Mouse (Mus musculus) limb, embryonic 12.5 days (tissue): ENCODE results near the gene Pim3. TPM values are rescaled to one million over a fixed set of nuclear protein-coding genes. Genes with fewer than 3 reads are reported as not detected.

Source experiments
- ATAC-seq: fragments of 200-750 bp; cut with Nextera tagmentation; 2 replicates; pipeline ENCODE4 v1.8.0; 2017; ENCODE audit warnings: low read depth, moderate TSS enrichment; ENCODE audit not compliant: insufficient number of reproducible peaks, insufficient read depth, low FRiP score, low TSS enrichment
- H3K27ac ChIP-seq: fragments of 300-500 bp; sonication (generic); 2 replicates; pipeline ENCODE4 v1.5.1; 2016; ENCODE audit warnings: mild to moderate bottlenecking, moderate library complexity
- H3K27me3 ChIP-seq: fragments of 300-500 bp; sonication (generic); 2 replicates; pipeline ENCODE4 v1.6.1; 2016; ENCODE audit warnings: mild to moderate bottlenecking, moderate library complexity
- H3K36me3 ChIP-seq: fragments of 300-500 bp; sonication (generic); 2 replicates; pipeline ENCODE4 v1.6.1; 2016; ENCODE audit warnings: mild to moderate bottlenecking, moderate library complexity
- H3K4me1 ChIP-seq: fragments of 300-500 bp; sonication (generic); replicated peaks from 2 replicates; pipeline ENCODE4 v1.6.1; 2016
- H3K4me2 ChIP-seq: fragments of 300-500 bp; sonication (generic); 2 replicates; pipeline ENCODE4 v1.6.1; 2016; ENCODE audit warnings: mild to moderate bottlenecking, moderate library complexity
- H3K4me3 ChIP-seq: fragments of 300-500 bp; sonication (generic); replicated peaks from 2 replicates; pipeline ENCODE4 v1.5.1; 2016; ENCODE audit warnings: mild to moderate bottlenecking
- H3K9ac ChIP-seq: fragments of 300-500 bp; sonication (generic); replicated peaks from 2 replicates; pipeline ENCODE4 v1.6.1; 2016; ENCODE audit warnings: mild to moderate bottlenecking, moderate library complexity
- H3K9me3 ChIP-seq: fragments of 300-500 bp; sonication (generic); 2 replicates; pipeline ENCODE4 v1.6.1; 2016; ENCODE audit warnings: mild to moderate bottlenecking, moderate library complexity
- WGBS: fragments of 180-500 bp; shearing (Covaris S2); methylation state at CpG from one replicate; pipeline ENCODE4 v1.1.7; 2016; 5-methylcytosine and 5-hydroxymethylcytosine counted together
- polyA plus RNA-seq: library from polyadenylated mRNA; unstranded; fragments of >200 nt; fragmentation: Nextera tagmentation; extraction: Ambion mirVana; gene quantifications from 2 replicates; pipeline ENCODE4 v1.2.1, GENCODE M21; 2016

Pim3 gene
- polyA plus RNA-seq, 1 experiment from 2014 or later: 53.9 TPM

DNA sequence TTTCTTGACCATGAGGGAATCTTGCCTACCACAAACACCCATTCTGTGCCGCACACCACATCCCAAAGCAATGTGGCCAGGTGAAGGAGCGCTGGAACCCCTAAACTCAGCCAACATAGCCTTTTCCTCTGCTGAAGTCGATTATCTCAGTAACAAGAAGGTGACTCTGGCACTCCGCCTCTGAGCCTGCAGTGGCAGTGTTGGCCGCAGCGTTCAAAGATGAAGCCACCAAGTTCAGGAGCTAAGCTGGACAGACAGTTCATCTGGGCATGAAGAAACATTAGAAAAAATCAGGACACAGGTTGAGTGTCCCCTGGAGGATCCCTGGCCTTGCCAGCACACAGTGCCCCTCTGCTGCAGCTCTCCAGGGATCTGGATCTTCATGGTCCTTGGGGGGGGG is 34.5 kb upstream of the Pim3 start:
- Histone ChIP-seq H3K4me2 (no peak overlapping the region), H3K9me3 (no peaks in the 10 kb centered on the region), H3K36me3 (peaks cover 48% of the 10 kb centered on the region), H3K9ac (no peak overlapping the region; the same call in 1 of the 2 replicates), H3K4me1 (peaks cover 6% of the 10 kb centered on the region), H3K27ac (no peak overlapping the region), H3K4me3 (no peak overlapping the region), H3K27me3 (no peaks in the 10 kb centered on the region)
- 89% methylated on average over 6 of the region's 6 CpGs for WGBS
- ATAC-seq: no peak

DNA sequence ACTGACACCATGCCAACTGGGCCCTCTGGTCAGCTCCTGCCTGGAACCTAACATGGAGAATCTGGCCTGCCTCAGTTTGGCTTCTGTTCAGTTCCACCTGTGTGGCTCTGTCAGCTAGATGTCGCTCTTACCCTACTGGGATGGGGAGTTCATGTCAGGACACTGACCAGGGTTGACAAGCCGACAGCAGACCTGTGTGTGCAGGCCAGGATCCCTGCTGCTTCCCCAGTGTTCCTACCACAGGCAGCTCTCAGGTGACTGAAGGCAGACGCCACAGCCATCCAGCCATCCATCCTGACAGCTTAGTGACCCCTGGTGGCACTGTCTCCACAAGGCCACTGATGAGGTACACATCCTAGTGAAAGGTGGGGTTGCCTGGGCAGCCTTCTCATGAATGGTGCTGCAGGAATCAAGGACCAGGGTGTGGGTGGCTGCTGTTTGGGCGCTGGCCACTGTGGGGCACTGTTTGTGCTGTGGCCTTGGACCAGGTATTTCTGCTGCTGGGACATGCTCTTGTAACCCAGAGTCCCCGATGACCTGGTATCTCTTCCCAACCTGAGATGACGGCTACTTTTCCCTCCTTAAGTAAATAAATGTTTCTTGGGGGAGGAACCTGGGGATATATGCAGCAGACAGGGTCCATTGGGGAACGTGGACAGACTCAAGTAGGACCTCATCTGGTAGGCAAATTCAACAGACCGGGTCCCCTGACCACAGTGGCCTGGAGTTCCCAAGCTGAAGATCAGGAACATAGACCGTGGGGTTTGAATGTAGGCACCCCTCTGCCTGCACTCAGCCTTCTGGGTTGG is 33.8 kb upstream of the Pim3 start:
- WGBS: 26% methylated on average over 9 of the region's 9 CpGs
- Histone ChIP-seq H3K4me3 (no peak overlapping the region), H3K9ac (no peak overlapping the region; the same call in 1 of the 2 replicates), H3K27ac (no peak overlapping the region), H3K4me1 (peaks cover 6% of the 10 kb centered on the region), H3K27me3 (no peaks in the 10 kb centered on the region), H3K9me3 (no peaks in the 10 kb centered on the region), H3K4me2 (no peak overlapping the region), H3K36me3 (peaks cover 40% of the 10 kb centered on the region)
- ATAC-seq: 0 out of 2 replicates have a peak, but pooled peaks have one; percentile 14

DNA sequence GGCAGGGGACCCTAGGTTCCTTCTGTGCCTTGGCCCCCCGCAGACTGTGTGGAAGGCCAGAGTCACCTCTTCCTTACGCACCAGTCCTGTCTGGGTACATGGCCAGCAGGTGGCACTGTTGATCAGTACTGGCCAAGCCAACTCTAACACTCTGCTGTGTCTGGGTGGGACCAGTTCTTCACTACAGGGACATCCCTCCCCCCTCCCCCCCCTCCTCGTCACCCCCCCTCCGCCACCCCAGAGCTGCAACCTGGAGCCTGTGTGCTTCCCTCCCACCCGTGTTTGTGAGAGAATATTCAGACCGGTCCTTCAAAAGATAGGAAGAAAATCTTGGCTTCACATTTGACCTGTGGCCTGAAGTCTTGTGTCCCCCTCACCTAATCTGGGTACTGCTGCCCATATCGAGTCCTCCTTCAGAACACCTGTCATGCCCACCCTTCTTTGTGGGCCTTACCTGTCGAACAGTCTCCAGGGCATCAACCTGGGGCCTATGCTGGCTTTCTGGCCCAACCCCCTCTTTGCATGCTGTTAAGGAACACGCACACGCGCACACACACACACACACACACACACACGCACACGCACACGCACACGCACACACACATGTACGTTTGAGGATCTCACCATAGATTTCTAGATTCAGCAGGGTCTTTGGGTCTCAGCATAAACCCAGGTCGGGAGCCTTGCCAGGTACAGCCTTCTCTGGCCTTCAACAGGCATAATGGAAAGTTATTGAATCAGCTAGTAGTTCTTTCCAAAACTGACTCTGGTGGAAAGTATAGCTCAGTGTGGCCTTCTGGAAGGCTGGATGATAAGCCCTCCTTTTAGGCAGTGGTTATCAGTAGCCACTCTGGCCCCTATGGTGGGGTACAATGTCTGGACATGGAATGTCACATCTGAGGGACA is 32.9 kb upstream of the Pim3 start:
- Histone ChIP-seq H3K4me3 (no peak overlapping the region), H3K4me1 (peaks cover 6% of the 10 kb centered on the region), H3K9me3 (no peaks in the 10 kb centered on the region), H3K4me2 (no peak overlapping the region), H3K9ac (no peak overlapping the region), H3K36me3 (peaks cover 32% of the 10 kb centered on the region), H3K27me3 (no peaks in the 10 kb centered on the region), H3K27ac (no peak overlapping the region)
- WGBS: 56% methylated on average over 17 of the region's 17 CpGs
- ATAC-seq: peak; percentile 80

DNA sequence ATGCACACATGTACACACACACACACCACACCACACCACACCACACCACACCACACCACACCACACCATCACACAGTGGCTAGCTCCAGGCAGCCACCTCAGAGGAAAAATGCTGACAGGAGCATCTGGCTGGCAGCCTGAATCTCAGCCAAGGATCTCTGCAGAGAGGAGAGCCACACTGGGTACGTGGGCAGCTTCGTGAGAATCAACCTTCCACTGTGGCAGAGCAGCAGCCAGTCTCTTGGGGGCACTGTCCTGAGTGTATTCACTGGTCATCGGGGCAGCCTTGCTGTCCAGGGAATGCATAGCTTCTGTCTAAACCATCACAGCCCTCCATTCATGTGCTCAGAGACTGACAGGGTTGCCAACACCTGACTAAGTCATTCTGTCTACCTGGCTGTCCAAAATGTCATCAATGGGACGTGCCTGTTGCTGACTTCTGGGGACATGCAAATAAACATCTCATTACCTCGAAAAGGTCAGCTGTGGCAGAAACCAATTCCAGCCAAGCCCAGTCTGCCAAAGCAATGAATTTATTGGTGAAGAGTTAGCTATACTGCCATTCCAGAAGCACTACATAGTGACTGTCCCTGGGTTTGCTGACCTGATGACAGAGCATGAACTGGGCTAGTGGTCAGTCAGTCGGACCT is 32.1 kb upstream of the Pim3 start:
- no peak overlapping the region for H3K27ac ChIP-seq
- ATAC-seq: no peak
- WGBS: 72% methylated on average over 6 of the region's 6 CpGs
- no peaks in the 10 kb centered on the region for H3K9me3 ChIP-seq
- H3K4me2 ChIP-seq: no peak overlapping the region
- H3K4me3 ChIP-seq: no peak overlapping the region
- no peaks in the 10 kb centered on the region for H3K27me3 ChIP-seq
- no peak overlapping the region for H3K9ac ChIP-seq
- H3K4me1 ChIP-seq: peaks cover 6% of the 10 kb centered on the region
- H3K36me3 ChIP-seq: peaks cover 23% of the 10 kb centered on the region

- no peak overlapping the region for H3K27ac ChIP-seq
- H3K36me3 ChIP-seq: peaks cover 15% of the 10 kb centered on the region
- no peak overlapping the region for H3K4me3 ChIP-seq
- no peak for ATAC-seq
- no peak overlapping the region for H3K4me2 ChIP-seq
- peaks cover 6% of the 10 kb centered on the region for H3K4me1 ChIP-seq
- H3K9ac ChIP-seq: no peak overlapping the region
- H3K27me3 ChIP-seq: no peaks in the 10 kb centered on the region
- no peaks in the 10 kb centered on the region for H3K9me3 ChIP-seq
- 83% methylated on average over 5 of the region's 5 CpGs for WGBS
Observed at GRCm38 (mm10) chr15:88830696-88831095, 31.3 kb upstream of the Pim3 start.

DNA sequence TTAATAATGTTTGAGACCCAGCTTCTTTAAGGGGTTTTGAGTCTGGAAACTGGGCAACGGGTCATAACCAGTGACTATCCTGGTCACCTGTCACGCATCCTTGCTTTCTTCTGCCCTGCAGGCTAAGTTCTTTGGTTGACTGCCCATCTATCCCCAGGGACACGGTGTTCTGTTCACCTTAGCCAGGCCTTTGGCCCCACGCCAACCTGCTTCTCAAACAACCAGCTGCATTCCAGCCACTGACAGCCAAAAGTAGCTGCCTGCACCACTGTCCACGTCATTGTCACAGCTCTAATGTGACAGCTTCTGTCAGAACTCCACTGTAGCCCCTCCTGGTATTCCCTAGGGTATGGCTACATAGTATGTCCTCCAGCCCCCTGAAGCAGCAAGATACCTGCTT is 30.5 kb upstream of the Pim3 start:
- Histone ChIP-seq H3K9me3 (no peaks in the 10 kb centered on the region), H3K9ac (no peak overlapping the region), H3K4me1 (peaks cover 6% of the 10 kb centered on the region), H3K27me3 (no peaks in the 10 kb centered on the region), H3K27ac (no peak overlapping the region), H3K4me3 (no peak overlapping the region), H3K4me2 (no peak overlapping the region), H3K36me3 (peaks cover 7% of the 10 kb centered on the region; the same call in 1 of the 2 replicates)
- no peak for ATAC-seq
- 67% methylated on average over 5 of the region's 5 CpGs for WGBS

DNA sequence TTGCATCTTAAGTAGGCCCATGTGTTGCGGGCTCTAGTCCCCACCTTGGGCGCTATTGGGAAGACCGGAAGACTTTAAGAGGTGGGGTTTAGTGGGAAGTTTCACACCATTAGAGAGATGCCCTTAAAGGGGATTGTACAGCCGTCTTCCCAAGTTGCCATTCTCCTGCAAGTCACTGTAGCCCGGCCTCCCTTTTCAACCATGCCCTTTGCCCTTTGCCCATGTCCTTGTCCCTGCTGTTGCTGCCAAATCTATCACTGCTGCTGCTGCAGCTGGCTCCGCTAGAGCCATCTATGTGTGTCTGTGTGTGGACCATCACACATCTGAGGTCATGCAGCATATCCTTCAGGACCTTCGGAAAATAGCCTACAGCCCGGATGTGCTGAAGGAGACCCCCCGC is 29.4 kb upstream of the Pim3 start:
- H3K9ac ChIP-seq: no peak overlapping the region
- H3K4me2 ChIP-seq: no peak overlapping the region
- no peaks in the 10 kb centered on the region for H3K27me3 ChIP-seq
- no peak overlapping the region for H3K27ac ChIP-seq
- WGBS: 73% methylated on average over 9 of the region's 9 CpGs
- H3K36me3 ChIP-seq: no peaks in the 10 kb centered on the region
- ATAC-seq: no peak
- no peaks in the 10 kb centered on the region for H3K9me3 ChIP-seq
- no peak overlapping the region for H3K4me3 ChIP-seq
- peaks cover 17% of the 10 kb centered on the region for H3K4me1 ChIP-seq

- ATAC-seq: no peak
Observed at GRCm38 (mm10) chr15:88836031-88836430, 26.0 kb upstream of the Pim3 start.

GRCm38 (mm10) chr15:88836571-88836970 is 25.4 kb upstream of the Pim3 start:
- Histone ChIP-seq H3K9me3 (no peaks in the 10 kb centered on the region), H3K27me3 (no peaks in the 10 kb centered on the region), H3K9ac (no peak overlapping the region), H3K27ac (no peak overlapping the region), H3K4me1 (peaks cover 46% of the 10 kb centered on the region), H3K36me3 (no peaks in the 10 kb centered on the region), H3K4me3 (no peak overlapping the region), H3K4me2 (peak overlapping the region; percentile 73)
- ATAC-seq: no peak
- WGBS: 52% methylated on average over 5 of the region's 5 CpGs

More at GRCm38 (mm10) chr15:88836031-88836430, 26.0 kb upstream of the Pim3 start:
- Histone ChIP-seq H3K36me3 (no peaks in the 10 kb centered on the region), H3K27ac (no peak overlapping the region), H3K27me3 (no peaks in the 10 kb centered on the region), H3K9me3 (no peaks in the 10 kb centered on the region), H3K4me2 (no peak overlapping the region), H3K4me1 (peaks cover 41% of the 10 kb centered on the region), H3K4me3 (no peak overlapping the region), H3K9ac (no peak overlapping the region)
- WGBS: 84% methylated on average over 6 of the region's 6 CpGs

GRCm38 (mm10) chr15:88837199-88837932 is 24.6 kb upstream of the Pim3 start:
- H3K9me3 ChIP-seq: no peaks in the 10 kb centered on the region
- no peaks in the 10 kb centered on the region for H3K36me3 ChIP-seq
- H3K4me2 ChIP-seq: peak overlapping the region; percentile 73
- H3K4me3 ChIP-seq: peak overlapping the region; percentile 44
- WGBS: under 1% methylated on average over 39 of the region's 39 CpGs
- H3K4me1 ChIP-seq: peaks cover 52% of the 10 kb centered on the region
- peak overlapping the region; percentile 41; the same call in 1 of the 2 replicates for H3K27ac ChIP-seq
- no peaks in the 10 kb centered on the region for H3K27me3 ChIP-seq
- 0 out of 2 replicates have a peak, but pooled peaks have one; percentile 9 for ATAC-seq
- H3K9ac ChIP-seq: peak overlapping the region; percentile 56
